Mouse (Mus musculus): ENCODE results near the gene Hrk. TPM values are rescaled to one million over a fixed set of nuclear protein-coding genes. Genes with fewer than 3 reads are reported as not detected.

Gene Hrk
- 1 to 10 TPM in 1 of 2 experiments, under 1 TPM in 1; 0.76 to 1.2 TPM for total RNA-seq (2021)
- long read RNA-seq, experiment 1, full-length matches to known transcripts, result 2 of 2 reads
- long read RNA-seq, experiment 1, partial matches to known transcripts, result 0 of 2 reads
- long read RNA-seq, experiment 1, other reads (novel, unspliced or antisense), result 0 of 2 reads
- long read RNA-seq, experiment 2, full-length matches to known transcripts, result 1 of 1 reads
- long read RNA-seq, experiment 2, partial matches to known transcripts, result 0 of 1 reads
- long read RNA-seq, experiment 2, other reads (novel, unspliced or antisense), result 0 of 1 reads

DNA sequence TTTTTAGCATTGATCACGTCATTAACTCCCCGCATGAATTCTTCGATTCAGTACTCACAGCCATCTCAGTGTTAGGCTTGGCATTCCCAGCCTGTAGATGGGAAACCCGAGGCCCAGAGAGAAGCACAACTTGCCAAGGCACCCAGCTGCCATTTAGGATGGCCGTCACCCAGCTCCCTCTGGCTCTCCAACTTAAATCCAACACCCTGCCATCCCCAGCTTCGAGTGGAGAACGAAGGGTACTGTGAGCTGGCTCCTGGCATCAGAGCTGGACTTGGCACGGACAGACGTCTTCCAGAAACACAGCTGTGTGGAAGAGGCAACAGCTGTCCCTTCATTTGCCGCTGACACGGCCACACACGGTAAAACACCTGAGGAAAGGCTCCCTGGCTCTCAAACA is at the start of gene Hrk:
Hrk (plus strand) TSS at position 68 of the 400 bp plus-strand sequence.
- intact Hi-C loops (cut with DNase I), result loop anchor here (2.0 to 10.0 kb wide), 2 partner anchors 48 to 570 kb away; no protein-coding TSS in a partner anchor
- no peak for DNase-seq

GRCm38 (mm10) chr5:118118351-118118750 is 46.1 kb upstream of the Hrk start:
- intact Hi-C loops (cut with DNase I), result loop anchor here (10.0 kb wide), 1 partner anchor 136 kb away; no protein-coding TSS in a partner anchor
- DNase-seq, result no peak

- intact Hi-C loops (cut with DNase I), result loop anchor here (10.0 kb wide), 1 partner anchor 136 kb away; no protein-coding TSS in a partner anchor
Measured at GRCm38 (mm10) chr5:118118922-118119321, 45.5 kb upstream of the Hrk start.

DNA sequence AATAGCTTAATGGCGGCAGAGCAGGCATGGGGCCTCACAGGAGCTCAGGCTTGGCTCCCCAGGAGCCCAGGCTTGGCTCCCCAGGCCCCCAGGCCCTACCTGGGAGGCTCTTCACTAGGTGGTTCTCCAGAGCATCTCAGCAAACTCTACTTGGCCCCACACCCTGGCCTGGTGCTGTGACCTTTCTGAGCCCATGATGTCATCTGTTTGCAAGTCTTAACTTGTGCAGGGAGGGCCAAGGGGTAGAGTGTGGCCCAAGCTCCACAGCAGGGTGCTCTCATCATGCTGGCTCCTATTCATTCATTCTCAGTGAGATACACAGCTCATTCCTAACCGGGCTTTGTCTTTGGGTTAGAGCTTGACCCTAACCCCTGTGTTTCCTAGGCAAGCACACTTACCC is 43.8 kb upstream of the Hrk start:
- intact Hi-C loops (cut with DNase I), result no loop called here
- DNase-seq, result no peak

More at GRCm38 (mm10) chr5:118118922-118119321, 45.5 kb upstream of the Hrk start:
- no peak for DNase-seq

DNA sequence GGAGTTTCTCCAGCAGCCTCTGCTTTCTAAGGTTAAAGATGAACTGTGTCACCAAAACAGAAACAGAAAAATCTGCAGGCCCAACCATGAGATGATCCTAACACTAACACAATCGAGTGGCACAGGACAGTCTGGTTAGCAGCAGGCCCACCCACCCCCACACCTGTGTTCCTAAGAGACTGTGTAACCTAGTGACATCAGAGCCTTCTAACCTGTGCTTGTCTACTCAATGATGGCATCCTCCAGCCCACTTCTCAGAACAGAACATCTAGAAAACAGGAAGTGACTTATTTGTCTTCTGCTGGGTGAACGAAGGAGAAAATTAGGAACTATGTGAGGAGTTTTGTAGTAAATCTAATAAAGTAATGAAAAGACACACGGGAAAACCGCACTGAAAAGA is 42.5 kb upstream of the Hrk start:
- intact Hi-C loops (cut with DNase I), result no loop called here
- no peak for DNase-seq

GRCm38 (mm10) chr5:118123096-118123495 is 41.4 kb upstream of the Hrk start:
- DNase-seq, result no peak
- intact Hi-C loops (cut with DNase I), result no loop called here

- no peak for DNase-seq
- intact Hi-C loops (cut with DNase I), result no loop called here
Measured at GRCm38 (mm10) chr5:118126671-118127070, 37.8 kb upstream of the Hrk start.

- intact Hi-C loops (cut with DNase I), result no loop called here
- DNase-seq, result peak; percentile 40 to 70
Measured at GRCm38 (mm10) chr5:118128208-118128607, 36.2 kb upstream of the Hrk start.

- no peak for DNase-seq
- intact Hi-C loops (cut with DNase I), result no loop called here
Measured at GRCm38 (mm10) chr5:118128651-118129050, 35.8 kb upstream of the Hrk start.

GRCm38 (mm10) chr5:118136391-118136790 is 28.1 kb upstream of the Hrk start:
- DNase-seq, result no peak
- intact Hi-C loops (cut with DNase I), result no loop called here

DNA sequence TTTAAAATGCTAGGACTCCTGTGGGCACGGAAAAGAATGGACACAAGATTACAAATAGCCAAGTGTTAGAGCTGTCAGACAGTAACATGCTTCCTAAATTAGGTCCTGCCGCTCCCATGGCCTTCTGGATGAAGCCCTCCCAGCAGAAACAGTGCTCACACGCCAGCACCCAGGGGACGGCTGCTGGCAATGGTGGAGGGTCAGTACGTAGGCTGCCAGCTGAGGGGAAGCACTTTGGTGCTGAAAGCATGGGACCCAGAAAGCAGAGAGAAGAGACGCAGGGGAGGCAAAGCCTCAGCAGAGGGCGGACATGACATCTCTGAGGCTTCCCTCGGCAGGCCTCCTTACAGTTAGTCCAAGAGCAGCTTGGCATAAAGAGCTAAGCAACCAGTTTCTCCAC is 24.8 kb upstream of the Hrk start:
- intact Hi-C loops (cut with DNase I), result no loop called here
- no peak for DNase-seq

- DNase-seq, result no peak
Measured at GRCm38 (mm10) chr5:118142471-118142870, 22.0 kb upstream of the Hrk start.

GRCm38 (mm10) chr5:118143211-118144026 is 21.0 kb upstream of the Hrk start:
- intact Hi-C loops (cut with DNase I), result no loop called here
- DNase-seq, result peak; percentile 65 to 68

More at GRCm38 (mm10) chr5:118142471-118142870, 22.0 kb upstream of the Hrk start:
- intact Hi-C loops (cut with DNase I), result no loop called here

DNA sequence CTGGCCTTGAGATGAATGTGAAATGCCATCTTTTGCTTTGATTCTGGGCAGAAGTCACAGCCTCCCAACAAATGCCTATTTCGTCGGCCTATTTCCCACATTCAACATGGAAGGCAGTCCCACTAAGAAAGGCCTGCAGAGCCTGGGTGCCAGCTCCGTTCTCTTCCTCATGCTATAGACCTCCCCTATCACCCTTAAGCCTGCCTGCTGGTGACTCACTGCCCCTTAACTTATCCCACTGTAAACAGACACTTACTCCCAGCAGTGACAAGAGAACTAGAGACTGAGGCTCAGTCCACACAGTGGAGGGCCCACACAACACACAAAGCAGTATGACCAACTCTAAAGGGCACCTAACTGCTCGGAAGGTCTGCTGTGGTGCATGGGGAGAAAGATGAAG is 20.1 kb upstream of the Hrk start:
- intact Hi-C loops (cut with DNase I), result no loop called here
- no peak for DNase-seq

DNA sequence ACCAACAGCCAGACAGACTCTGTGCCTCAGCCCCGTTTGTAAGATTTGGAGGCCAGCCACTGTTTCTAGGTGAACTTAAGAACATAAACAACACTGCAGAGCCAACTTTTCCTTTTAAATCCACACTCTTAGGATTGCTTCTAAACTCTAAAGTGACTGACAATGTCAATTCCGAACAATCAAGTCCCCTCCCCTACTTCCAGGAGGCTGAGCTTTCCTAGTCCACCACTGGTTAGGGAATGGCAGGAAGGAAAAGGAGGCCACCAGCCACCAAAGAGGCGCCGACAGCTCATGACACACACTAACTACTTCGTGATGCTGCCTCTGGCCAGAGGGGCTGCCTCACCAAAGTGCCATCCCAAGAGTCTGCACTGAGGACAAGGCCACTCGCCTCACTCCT is 19.7 kb upstream of the Hrk start:
- DNase-seq, result no peak
- intact Hi-C loops (cut with DNase I), result no loop called here

DNA sequence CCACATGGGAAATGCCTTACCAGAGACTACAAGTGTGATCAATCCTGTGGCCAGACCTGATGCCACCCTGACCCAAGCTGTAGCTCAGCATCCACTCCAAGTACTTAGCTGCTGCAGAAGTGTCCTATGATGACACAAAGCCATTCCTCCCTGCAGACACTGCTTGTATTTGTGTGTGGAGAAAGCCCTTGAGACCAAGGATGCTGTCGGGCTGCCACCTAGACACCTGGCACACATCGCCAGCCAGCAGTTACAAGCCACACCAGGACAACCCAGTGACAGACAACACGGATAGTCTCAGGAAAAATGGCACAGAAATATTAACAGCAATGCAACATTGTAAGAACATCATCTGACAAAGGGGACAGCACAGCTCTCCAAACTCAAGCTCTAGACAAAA is 19.0 kb upstream of the Hrk start:
- intact Hi-C loops (cut with DNase I), result no loop called here
- DNase-seq, result no peak

DNA sequence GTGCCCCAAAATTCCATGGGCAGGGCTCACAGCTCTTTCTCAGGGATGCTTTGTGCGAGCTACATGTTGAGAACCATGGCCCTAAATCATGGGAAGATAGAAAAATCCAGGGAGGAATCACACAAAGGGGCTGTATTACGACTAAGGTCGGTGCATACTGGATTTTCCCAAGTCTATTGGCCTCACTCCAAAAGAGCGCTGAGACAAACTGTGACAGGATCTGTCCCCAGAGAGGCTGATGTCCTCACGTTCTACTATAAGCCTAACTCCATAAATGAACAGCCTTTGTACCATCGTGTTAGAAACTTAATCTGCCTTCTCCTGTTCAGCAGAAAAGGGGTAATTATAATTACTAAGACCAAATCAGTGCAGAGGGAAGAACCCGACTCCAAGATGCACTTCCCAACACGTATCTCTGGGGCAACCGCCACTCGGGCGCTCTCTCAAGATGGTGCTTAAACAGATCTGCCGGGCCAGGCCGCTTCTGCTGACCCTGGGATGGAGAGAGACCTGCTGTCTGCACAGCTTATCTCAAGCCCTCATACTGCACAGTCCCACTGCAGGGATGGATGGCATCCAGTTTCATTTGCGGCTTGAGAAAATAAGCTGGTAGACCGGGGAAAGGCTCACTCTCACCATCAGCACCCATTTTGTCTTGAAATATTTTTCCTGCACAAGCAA is 18.3 kb upstream of the Hrk start:
- DNase-seq, result peak; percentile 38 to 54
- intact Hi-C loops (cut with DNase I), result no loop called here

DNA sequence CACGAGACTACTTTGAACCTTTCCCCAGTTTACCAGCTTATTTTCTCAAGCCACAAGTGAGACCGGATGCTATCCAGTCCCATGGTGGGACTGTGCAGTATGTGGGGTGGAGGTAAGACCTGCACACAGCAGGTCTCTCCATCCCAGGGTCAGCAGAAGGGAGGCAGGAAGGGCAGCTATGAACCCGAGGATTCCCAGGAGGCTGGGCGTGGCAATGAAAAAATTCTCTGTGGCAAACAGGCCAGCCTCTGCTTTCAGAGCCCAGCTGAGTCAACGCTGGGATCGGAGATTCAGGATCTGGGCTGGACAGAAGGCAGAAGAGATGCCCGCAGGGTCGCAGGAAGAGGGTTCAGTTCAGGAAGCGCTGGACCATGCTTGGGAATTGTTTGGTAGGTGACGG is 17.2 kb upstream of the Hrk start:
- peak in 1 of 2 experiments; percentile 21 for DNase-seq
- intact Hi-C loops (cut with DNase I), result no loop called here

- peak in 1 of 2 experiments; percentile 38 for DNase-seq
- intact Hi-C loops (cut with DNase I), result no loop called here
Measured at GRCm38 (mm10) chr5:118149711-118150110, 14.7 kb upstream of the Hrk start.

DNA sequence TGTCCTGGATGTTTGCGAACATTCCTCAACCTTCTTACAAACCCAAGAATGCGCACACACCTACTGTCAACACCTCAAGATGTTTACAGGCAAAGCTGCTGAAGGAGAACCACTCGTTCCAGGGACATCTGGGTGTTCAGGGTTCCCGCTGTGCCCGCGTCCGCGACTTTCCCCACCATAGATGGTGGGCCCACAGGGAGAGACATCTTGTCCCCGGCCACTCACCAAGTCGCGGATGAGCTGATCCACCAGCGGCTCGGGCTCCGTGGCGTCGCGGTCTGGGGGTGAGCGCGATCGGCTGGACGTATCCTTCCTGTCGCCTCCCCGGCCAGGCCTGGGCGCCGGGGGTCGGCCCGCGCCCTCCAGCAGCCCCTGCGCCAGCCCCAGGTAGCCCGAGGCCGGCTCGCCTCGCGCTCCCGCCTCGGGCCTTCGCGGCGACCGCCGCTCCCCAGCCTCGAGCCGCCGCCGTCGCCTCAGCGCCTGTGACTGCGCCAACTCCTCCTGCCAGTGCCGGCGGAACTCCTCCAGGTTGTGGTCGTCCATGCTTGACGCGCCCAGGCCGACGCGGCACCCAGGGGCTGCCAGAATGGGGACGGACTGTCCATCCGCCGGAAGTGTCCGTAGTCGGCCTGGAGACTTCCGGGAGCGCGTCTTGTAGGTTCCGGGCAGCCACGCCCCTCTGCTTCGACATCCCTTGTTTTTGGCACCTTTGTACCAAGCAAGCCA is 9.4 kb upstream of the Hrk start, which contains the start of gene Fbxw8:
Fbxw8 (minus strand) TSS at position 626 of the 726 bp plus-strand sequence.
- DNase-seq, result peak; percentile 87 to 93
- intact Hi-C loops (cut with DNase I), result loop anchor here (5.0 kb wide), 1 partner anchor 58 kb away; no protein-coding TSS in a partner anchor
